Mouse (Mus musculus): ENCODE results near the gene 4833420G17Rik.
A peak's percentile ranks its signal among the peaks of the same experiment; 100 is the strongest.
"Not testable (repeated sequence)": the region's sequence is repeated elsewhere in the genome, so short reads cannot be mapped to it uniquely, and the experiment has no call there.

4833420G17Rik gene

DNA sequence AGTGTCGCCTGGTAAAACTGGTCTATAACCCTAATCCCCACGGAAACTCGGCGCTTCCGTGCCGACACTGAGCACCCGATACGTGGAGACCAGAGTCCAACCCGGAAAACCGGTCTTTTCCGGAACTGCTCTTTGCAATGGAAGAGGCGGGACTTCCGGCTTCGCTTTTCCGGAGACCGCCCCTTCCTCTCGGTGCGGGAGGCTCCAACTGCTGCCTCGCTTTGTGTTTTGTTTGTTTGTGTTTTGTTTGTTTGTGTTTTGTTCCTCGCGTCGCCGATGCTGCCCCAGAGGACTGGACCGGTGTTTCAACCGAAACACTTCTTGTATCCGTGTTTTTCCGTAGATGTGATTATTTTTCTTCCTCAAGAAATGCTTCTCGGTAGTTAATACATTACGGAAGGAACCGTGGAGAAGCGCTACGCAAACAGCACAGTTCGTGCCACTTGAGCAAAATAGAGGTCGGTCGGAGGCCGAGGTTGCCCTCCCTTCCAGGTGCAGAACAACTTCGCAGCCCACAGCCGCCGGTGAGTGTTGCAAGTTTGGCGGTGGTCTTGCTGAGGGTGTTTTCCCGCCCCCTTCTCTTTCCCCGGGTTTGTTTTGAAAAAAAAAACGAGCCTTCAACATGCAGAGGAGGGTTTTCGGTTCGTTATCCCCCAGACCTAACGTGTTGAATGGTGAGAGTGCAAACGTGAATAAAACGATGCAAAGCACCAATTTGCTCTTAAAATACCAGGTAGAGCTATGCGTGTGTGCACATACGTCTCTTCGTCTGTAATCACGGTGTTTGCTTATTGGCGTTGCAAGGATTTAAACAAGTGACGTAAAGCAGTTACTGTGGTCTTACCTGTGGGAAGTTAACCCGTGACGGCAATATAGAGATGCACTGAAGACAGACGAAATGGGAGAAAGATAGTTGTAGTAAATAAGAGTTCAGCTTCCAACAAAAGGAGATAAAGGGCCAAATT is at the start of gene 4833420G17Rik:
Gene 4833420G17Rik, plus strand, starts transcription at position 173 of the 965 bp plus-strand sequence.
- DNase-seq (ENCODE audit: low spot score in 2 of 2), result peak; percentile 58 to 87

DNA sequence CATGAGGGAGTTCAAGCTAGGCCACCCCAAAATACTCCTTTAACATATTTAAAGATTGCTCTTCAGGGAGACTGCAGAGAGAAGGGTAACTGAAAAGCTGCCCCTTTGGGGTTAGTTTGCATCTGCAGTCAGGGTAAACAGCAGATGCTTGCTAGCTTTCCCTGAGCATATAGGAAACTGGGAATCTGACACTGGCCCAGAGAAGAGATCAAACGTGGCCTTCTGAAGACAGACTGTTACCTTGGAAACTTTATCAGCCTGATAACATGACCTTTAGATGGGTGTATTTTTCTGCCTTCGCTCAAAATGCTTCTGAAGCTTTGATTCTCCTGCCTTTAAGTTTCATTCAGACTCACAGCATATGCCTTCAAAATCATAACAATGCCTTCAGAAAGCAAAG is 49.5 kb upstream of the 4833420G17Rik start:
- no peak for DNase-seq (ENCODE audit: low spot score in 2 of 2)

DNA sequence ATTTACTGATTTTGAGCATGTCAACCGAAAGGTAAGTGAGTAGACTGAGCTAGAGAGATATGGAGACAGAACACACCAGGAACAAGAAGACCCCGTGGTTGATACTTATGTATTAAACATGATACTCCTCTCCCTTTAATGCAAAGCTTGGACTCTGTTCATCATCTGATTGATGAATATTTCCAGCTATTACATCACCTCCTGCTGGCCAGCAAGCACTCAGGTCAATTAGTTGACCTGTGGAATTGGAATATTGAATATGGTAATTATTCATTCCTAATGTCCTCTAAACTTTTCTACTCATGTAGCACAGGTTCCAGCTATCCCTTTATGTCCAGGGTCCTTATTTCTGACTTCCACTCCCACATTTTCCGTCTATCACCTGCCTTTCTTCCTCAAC is 44.1 kb upstream of the 4833420G17Rik start:
- no peak for DNase-seq (ENCODE audit: low spot score in 2 of 2)

DNA sequence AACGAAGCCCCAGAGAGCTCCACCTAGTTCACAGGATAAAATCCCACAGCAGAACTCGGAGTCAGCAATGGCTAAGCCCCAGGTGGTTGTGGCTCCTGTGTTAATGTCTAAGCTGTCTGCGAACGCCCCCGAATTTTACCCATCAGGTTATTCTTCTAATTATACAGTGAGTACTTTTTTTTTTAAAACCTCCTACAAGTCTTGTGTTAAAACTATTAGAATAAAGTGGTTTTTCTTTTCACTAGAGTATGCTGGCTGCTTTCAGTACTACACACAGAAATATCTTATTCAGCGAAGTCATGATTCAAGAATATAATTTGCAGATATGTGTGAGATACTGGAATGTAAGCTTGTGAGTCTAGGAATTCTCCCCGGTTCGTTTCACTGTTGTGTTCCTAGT is 32.4 kb upstream of the 4833420G17Rik start:
- DNase-seq (ENCODE audit: low spot score in 2 of 2), result no peak

DNA sequence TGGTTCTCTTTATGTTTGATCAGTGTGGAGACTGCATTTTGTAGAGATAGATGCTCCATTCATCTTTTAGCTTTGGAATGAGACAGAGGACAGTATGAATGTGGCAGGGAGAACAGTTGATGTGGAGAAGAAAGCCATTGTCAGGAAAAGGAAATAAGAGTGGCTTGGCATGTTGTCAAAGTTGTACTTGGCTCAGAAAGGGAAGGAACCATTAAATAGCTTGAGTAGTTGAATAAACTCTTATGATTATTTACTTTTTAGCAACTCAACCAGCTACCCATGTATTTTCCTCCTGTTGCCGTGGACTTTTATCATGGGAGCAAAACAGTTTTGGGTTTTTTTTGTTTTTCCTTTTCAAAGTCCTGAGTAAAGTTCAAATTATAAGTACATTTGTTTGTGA is 30.5 kb upstream of the 4833420G17Rik start:
- no peak for DNase-seq (ENCODE audit: low spot score in 2 of 2)

DNA sequence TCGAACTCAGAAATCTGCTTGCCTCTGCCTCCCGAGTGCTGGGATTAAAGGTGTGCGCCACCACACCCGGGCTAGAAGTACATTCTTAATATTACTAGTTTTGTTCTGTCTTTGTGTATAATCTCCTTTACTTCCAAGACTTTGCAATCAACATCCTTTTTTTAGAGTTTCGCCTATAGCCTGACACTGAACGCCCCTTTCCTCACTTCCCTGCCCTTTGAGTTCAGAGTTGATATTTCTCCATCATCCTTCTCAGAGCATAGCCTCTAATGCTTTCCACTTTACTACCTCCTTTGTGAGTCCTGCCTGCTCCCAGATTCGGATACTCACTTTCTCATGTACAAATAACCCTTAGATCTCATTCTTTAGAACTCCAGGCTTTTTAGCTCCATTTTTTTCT is 28.2 kb upstream of the 4833420G17Rik start:
- DNase-seq (ENCODE audit: low spot score in 2 of 2), result no peak

DNA sequence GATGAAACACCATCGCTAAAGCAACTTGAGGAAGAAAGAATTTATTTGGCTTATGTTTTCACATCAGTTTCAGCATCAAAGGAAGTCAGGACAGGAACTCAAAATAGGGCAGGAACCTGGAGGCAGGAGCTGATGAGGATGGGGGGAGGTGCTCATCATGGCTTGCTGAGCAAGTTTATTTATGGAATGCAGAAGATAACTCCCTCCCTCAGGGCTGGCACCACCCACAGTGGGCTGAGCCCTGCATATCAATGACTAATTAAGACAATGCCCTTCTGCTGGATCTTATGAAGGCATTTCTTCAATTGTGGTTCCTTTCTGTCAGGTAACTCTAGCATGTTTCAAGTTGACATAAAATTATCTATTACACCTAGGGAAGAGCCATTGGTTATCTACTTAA is 20.3 kb upstream of the 4833420G17Rik start:
- no peak for DNase-seq (ENCODE audit: low spot score in 2 of 2)

DNA sequence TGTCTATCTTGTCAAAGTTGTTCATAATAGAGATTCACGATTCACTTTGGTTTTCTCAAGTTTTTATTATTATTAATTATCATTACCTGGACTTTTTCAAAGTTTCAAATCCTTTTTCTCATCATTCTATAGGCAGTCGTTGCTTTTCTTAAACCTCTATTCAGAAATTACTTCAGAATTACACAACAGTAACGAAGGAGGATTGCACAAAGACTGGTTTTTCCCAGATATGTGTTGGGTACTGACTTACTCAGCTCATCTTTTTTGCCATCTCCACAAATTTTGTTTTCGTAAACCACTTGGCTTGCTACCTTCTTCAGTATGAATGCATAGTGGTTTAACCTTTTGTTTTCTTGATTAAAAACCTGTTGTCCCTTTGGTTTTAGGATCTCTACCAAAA is 9.0 kb upstream of the 4833420G17Rik start:
- DNase-seq (ENCODE audit: low spot score in 2 of 2), result no peak

DNA sequence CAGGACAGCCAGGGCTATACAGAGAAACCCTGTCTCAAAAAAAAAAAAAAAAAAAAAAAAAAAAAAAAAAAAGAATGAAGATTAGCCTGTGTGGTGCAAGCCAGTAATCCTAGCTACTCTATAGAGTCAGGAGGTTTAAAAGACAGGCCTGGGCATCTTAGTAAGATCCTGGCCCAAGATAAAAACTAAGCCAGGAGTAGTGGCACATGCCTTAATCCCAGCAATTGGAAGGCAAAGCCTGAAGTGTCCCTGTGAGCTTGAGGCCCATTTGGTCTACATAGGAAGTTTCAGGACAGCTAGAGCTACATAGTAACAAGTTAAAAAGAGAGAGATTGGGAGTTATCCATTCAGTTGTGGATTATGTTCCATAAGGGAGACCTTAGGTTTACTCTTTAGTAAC is 7.5 kb upstream of the 4833420G17Rik start:
- no peak for DNase-seq (ENCODE audit: low spot score in 2 of 2)

DNA sequence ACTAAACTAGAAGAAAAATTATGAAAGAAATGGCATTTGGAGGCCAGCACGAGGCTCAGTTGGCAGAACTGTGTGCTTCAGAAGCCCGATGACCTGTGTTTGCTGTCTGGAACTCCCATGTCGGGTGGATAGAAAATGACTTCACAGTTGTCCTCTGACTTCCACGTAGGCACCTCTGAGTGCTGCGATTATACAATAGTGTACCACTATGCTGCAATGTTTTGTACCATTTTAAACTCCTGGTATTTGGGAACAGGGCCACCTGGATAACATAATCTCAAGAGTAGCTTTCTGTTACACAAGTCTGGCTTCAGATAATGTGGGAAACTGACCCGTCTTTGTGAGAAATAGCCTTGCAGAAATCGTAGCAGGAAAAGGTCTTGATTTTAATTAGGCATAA is 6.2 kb upstream of the 4833420G17Rik start:
- DNase-seq (ENCODE audit: low spot score in 2 of 2), result no peak

DNA sequence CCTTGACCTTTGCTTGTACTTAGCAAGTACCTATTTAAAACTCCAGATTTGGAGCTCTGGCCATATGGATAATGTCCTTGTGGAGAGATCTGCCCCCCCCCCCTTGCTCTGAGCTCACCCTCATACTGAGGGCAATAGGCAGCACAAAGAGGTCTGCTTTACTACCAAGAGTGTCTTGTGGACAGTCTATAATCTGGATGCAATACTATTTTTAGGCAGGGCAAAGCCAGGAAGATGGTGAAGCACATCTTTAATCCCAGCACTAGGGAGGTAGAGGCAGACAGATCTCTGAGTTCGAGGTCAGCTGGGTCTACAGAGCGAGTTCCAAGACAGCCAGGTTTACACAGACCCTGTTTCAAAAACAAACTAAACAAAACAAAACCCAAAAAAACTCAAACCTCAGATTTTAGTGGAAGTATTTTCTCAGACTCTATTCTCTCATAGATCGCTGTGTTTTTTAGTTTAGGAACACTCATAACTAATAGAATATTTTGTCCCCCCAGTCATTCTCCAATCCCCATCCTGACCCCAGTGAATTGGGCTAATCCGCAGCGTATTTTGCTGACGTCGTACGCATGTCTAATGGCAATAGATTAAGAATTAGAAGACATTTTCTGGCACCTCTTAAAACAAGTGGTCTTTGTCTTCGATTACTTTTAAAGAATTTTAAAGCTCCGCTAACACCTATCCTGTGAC is 520 bp upstream of the 4833420G17Rik start:
- DNase-seq (ENCODE audit: low spot score in 2 of 2), result no peak

DNA sequence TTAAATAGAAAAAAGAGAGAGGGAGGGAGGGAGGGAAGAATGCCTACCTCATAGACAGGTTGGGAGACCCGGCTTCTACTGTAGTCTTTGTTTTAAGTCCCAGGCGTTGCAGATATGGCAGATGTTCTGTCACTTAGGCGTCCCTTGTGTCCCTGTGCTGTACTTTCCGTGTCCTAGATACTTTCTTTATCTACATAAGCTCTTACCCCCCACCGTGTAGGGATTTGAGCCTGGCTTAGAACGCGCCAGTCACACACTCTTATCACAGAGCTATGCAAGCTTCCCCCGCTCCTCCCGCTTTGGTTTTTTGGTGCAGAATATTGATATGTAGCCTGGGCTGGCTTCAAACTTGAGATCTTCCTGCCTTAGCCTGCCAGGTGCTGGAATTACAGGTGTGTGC is 14.1 kb downstream of the 4833420G17Rik start:
- DNase-seq (ENCODE audit: low spot score in 2 of 2), result no peak

DNA sequence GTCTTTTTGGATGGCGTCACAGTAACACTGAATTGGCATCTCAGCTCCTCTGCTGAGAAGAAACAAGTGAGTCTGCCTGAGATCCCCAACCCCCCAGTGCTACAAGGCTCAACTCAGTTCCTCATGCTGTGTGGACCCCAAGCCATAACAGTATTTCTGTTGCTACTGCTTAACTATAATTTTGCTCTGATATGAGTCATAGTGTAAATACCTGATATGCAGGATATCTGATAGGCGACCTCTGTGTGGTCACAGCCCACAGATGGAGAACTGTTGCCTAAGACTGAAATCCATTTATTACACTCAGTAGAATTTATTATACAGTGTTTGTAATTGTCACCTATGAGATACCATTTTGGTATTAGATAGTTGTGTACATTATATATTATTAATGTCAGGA is 15.2 kb downstream of the 4833420G17Rik start:
- DNase-seq (ENCODE audit: low spot score in 2 of 2), result no peak

DNA sequence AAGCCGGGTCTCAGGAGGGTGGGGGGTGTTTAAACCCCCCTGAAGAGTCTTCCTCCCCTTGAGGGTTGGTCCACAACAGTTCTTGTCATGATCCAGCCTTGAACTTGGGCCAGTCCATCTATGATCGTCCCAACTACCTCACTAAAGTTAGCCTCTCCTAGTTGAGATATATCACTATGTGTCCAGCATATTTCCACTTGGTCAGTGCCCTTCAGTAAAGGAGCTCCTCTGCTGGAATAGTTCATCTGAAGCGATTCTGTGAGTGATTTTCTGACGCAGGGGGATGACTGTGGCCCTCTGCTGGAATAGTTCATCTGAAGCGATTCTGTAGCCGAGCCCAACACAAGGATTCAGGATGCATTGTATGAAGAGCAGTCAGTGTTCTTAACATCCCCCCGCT is 24.8 kb downstream of the 4833420G17Rik start:
- no peak for DNase-seq (ENCODE audit: low spot score in 2 of 2)

DNA sequence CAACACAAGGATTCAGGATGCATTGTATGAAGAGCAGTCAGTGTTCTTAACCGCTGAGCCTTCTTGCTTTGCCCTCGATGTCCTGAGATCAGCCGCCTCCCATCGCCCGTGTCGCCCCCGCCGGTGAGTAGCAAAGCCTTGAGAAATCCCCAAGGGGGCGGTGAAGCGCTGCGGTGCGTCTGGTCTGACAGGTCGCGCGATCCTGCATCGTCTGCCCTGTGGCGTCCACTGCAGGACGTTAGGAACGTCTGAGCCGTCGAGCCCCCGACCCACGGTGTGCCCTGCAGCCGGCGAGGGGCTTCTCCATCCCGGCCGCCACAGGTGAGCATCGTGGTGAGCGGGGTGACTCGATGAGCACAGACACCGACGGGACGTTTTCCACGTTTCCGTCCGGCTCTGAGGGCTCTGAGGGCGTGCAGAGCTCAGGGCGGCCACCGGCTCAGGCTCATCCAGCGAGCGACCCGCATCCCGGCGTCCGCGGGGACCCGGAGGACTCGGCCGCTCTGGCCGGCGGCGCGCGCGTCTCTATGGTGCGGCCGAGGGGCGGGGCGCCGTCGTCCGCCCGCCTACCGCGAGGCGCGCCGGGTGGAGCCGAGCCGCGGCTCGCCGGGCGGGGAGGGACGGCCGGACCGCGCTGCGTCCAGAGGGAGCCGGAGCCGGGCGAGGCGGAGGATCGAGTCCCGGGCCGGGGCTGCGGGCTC is 25.5 kb downstream of the 4833420G17Rik start, which contains the start of the genes Tmem267 and 3110070M22Rik:
Gene Tmem267, plus strand, starts transcription at position 160 of the 701 bp plus-strand sequence.
Gene 3110070M22Rik, minus strand, starts transcription at position 504 of the 701 bp plus-strand sequence.
- peak; percentile 50 to 67 for DNase-seq (ENCODE audit: low spot score in 2 of 2)

DNA sequence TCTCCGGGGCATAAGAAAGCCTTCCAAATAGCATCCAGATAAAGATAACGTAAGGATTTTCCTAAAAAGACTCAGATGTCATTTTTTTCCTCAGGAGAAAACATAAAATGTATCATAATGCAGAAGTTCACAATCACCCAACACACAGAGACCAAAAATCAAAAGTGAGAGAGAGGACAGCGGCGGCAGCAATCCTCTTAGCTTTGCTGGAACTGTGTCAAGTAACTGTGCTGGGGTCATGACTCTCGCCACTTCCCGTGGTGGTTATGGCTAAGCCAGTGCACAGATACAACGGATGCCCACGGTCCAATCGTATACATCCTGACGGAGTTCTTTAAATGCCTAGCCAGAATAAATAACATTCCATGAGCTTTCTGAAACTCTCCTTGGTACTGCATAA is 29.5 kb downstream of the 4833420G17Rik start:
- DNase-seq (ENCODE audit: low spot score in 2 of 2), result not testable (repeated sequence)

DNA sequence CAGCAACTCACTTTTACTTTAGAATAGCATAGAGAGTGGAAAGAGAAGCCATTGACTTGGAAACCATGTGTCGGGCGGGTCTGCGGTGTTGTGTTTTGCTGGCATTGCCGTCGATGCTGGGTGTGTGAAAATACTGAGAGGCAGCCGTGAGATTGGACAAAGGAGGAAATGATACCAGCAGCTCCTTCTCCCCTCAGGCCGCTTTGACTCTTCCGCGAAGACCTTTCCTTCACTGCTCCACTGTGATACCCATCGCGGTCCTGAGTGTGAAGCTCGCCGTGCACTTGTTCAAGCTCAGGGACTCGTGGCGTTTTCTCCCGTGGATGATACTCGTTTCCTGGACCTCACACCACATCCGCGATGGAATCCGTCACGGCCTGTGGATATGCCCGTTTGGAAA is 32.4 kb downstream of the 4833420G17Rik start:
- not testable (repeated sequence) for DNase-seq (ENCODE audit: low spot score in 2 of 2)

All from left cerebral cortex, adult 9 months (tissue).